Mouse (Mus musculus): ENCODE measurements at regions not wholly inside any gene's neighbourhood (a gene's known extent, or its start where the extent isn't known, plus 50 kb on each side); places are given as distances from the start of the nearest gene placed in this dataset.

- H3K36me3 ChIP-seq: no peaks in the 10 kb centered on the region
- 79% methylated on average over 2 of the region's 2 CpGs for WGBS
- H3K4me2 ChIP-seq: no peak overlapping the region
- H3K4me1 ChIP-seq (replicated peaks): no peaks in the 10 kb centered on the region
- H3K27ac ChIP-seq: no peak overlapping the region
- H3K9me3 ChIP-seq: no peaks in the 10 kb centered on the region
- no peak overlapping the region for H3K9ac ChIP-seq (replicated peaks)
- no peaks in the 10 kb centered on the region for H3K27me3 ChIP-seq
- no peak for ATAC-seq (ENCODE audit: insufficient number of reproducible peaks, insufficient read depth, low FRiP score, low TSS enrichment, low read depth)
- H3K4me3 ChIP-seq (replicated peaks): no peak overlapping the region
These were observed 239.8 kb upstream of the B3gat1 start for GRCm38 (mm10) chr9:26493740-26494139.

DNA sequence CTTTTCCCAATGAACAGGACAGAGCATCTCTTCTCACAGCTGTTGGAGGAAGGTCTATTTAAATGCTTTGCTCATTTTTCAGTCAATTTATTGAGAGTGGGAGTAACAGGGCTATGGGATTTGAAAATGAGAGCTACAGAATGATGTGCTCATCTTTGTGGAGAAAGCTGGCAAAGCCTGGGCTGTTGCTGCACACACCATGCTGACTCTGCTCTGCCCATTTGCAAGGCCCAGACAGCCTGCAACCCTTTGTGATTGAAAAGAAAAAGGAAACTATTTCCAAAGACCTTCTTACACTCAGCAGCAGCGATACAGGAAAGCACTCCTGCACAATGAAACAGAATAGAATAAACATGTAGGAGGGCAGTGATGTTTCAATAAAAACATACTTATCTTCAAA is 231.5 kb upstream of the B3gat1 start:
- Histone ChIP-seq H3K36me3 (no peaks in the 10 kb centered on the region), H3K4me1 (replicated peaks) (no peaks in the 10 kb centered on the region), H3K27ac (no peak overlapping the region), H3K9ac (replicated peaks) (no peak overlapping the region), H3K4me2 (no peak overlapping the region), H3K9me3 (no peaks in the 10 kb centered on the region), H3K27me3 (no peaks in the 10 kb centered on the region), H3K4me3 (replicated peaks) (no peak overlapping the region)
- 80% methylated on average over 1 of the region's 1 CpGs for WGBS
- no peak for ATAC-seq (ENCODE audit: insufficient number of reproducible peaks, insufficient read depth, low FRiP score, low TSS enrichment, low read depth)

GRCm38 (mm10) chr9:26505941-26506340 is 227.6 kb upstream of the B3gat1 start:
- H3K4me3 ChIP-seq (replicated peaks): no peak overlapping the region
- no peaks in the 10 kb centered on the region for H3K9me3 ChIP-seq
- H3K27me3 ChIP-seq: no peaks in the 10 kb centered on the region
- H3K9ac ChIP-seq (replicated peaks): no peak overlapping the region
- H3K27ac ChIP-seq: no peak overlapping the region
- 92% methylated on average over 2 of the region's 2 CpGs for WGBS
- no peak overlapping the region for H3K4me2 ChIP-seq
- H3K36me3 ChIP-seq: no peaks in the 10 kb centered on the region
- no peaks in the 10 kb centered on the region for H3K4me1 ChIP-seq (replicated peaks)
- ATAC-seq (ENCODE audit: insufficient number of reproducible peaks, insufficient read depth, low FRiP score, low TSS enrichment, low read depth): no peak

GRCm38 (mm10) chr9:26518651-26519050 is 214.9 kb upstream of the B3gat1 start:
- no peaks in the 10 kb centered on the region for H3K36me3 ChIP-seq
- WGBS: 70% methylated on average over 2 of the region's 2 CpGs
- no peak overlapping the region for H3K9ac ChIP-seq (replicated peaks)
- H3K4me3 ChIP-seq (replicated peaks): no peak overlapping the region
- H3K4me2 ChIP-seq: no peak overlapping the region
- no peak overlapping the region for H3K27ac ChIP-seq
- ATAC-seq (ENCODE audit: insufficient number of reproducible peaks, insufficient read depth, low FRiP score, low TSS enrichment, low read depth): no peak
- H3K4me1 ChIP-seq (replicated peaks): 0 out of 2 replicates have a peak, but pooled peaks cover 8% of the 10 kb centered on the region
- no peaks in the 10 kb centered on the region for H3K27me3 ChIP-seq
- no peaks in the 10 kb centered on the region for H3K9me3 ChIP-seq

- Histone ChIP-seq H3K9me3 (no peaks in the 10 kb centered on the region), H3K27ac (0 out of 2 replicates have a peak overlapping the region, but pooled peaks have one; percentile 37), H3K4me2 (no peak overlapping the region), H3K4me3 (replicated peaks) (no peak overlapping the region), H3K27me3 (no peaks in the 10 kb centered on the region), H3K36me3 (no peaks in the 10 kb centered on the region), H3K4me1 (replicated peaks) (0 out of 2 replicates have a peak, but pooled peaks cover 8% of the 10 kb centered on the region), H3K9ac (replicated peaks) (no peak overlapping the region)
- no peak for ATAC-seq (ENCODE audit: insufficient number of reproducible peaks, insufficient read depth, low FRiP score, low TSS enrichment, low read depth)
- 62% methylated on average over 5 of the region's 5 CpGs for WGBS
These were observed 213.7 kb upstream of the B3gat1 start for GRCm38 (mm10) chr9:26519581-26520501.

- H3K4me3 ChIP-seq (replicated peaks): no peak overlapping the region
- 53% methylated on average over 1 of the region's 1 CpGs for WGBS
- no peak for ATAC-seq (ENCODE audit: insufficient number of reproducible peaks, insufficient read depth, low FRiP score, low TSS enrichment, low read depth)
These were observed 209.4 kb upstream of the B3gat1 start for GRCm38 (mm10) chr9:26524089-26524488.

DNA sequence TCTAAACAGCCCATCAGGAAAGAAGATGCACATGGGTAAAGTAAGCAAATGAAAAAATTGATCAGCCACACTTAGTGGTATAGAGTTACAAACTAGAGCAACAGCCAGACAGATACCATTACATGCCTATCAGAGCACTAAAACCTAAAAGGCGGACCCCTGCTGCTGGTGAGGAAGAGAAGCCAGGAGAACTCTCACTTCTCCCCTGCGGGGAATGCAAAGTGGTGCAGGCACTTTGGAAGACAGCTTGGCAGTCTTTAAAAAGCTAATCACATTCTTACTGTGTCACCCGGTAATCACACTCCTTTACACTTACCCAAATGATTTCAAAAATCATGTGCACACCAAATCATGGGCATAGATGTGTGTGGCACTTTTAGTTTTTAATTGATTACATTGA is 204.8 kb upstream of the B3gat1 start:
- 11% methylated on average over 3 of the region's 3 CpGs for WGBS
- no peak for ATAC-seq (ENCODE audit: insufficient number of reproducible peaks, insufficient read depth, low FRiP score, low TSS enrichment, low read depth)
- Histone ChIP-seq H3K4me1 (replicated peaks) (no peaks in the 10 kb centered on the region), H3K4me2 (no peak overlapping the region), H3K27me3 (no peaks in the 10 kb centered on the region), H3K9me3 (no peaks in the 10 kb centered on the region), H3K9ac (replicated peaks) (no peak overlapping the region), H3K27ac (no peak overlapping the region), H3K36me3 (no peaks in the 10 kb centered on the region), H3K4me3 (replicated peaks) (no peak overlapping the region)

More at GRCm38 (mm10) chr9:26524089-26524488, 209.4 kb upstream of the B3gat1 start:
- no peak overlapping the region for H3K4me2 ChIP-seq
- H3K27me3 ChIP-seq: no peaks in the 10 kb centered on the region
- no peak overlapping the region for H3K9ac ChIP-seq (replicated peaks)
- H3K27ac ChIP-seq: no peak overlapping the region
- H3K36me3 ChIP-seq: no peaks in the 10 kb centered on the region
- 0 out of 2 replicates have a peak, but pooled peaks cover 8% of the 10 kb centered on the region for H3K4me1 ChIP-seq (replicated peaks)
- no peaks in the 10 kb centered on the region for H3K9me3 ChIP-seq

- H3K9ac ChIP-seq (replicated peaks): no peak overlapping the region
- H3K36me3 ChIP-seq: no peaks in the 10 kb centered on the region
- no peaks in the 10 kb centered on the region for H3K4me1 ChIP-seq (replicated peaks)
- H3K27ac ChIP-seq: no peak overlapping the region
- WGBS: 91% methylated on average over 2 of the region's 2 CpGs
- H3K9me3 ChIP-seq: no peaks in the 10 kb centered on the region
- no peaks in the 10 kb centered on the region for H3K27me3 ChIP-seq
- H3K4me3 ChIP-seq (replicated peaks): no peak overlapping the region
- no peak overlapping the region for H3K4me2 ChIP-seq
- ATAC-seq (ENCODE audit: insufficient number of reproducible peaks, insufficient read depth, low FRiP score, low TSS enrichment, low read depth): no peak
These were observed 194.5 kb upstream of the B3gat1 start for GRCm38 (mm10) chr9:26539042-26539441.

- WGBS: 64% methylated on average over 4 of the region's 4 CpGs
- Histone ChIP-seq H3K4me2 (no peak overlapping the region), H3K9ac (replicated peaks) (no peak overlapping the region), H3K27ac (no peak overlapping the region), H3K4me1 (replicated peaks) (no peaks in the 10 kb centered on the region), H3K36me3 (no peaks in the 10 kb centered on the region), H3K27me3 (no peaks in the 10 kb centered on the region), H3K4me3 (replicated peaks) (no peak overlapping the region), H3K9me3 (no peaks in the 10 kb centered on the region)
- no peak for ATAC-seq (ENCODE audit: insufficient number of reproducible peaks, insufficient read depth, low FRiP score, low TSS enrichment, low read depth)
These were observed 185.1 kb upstream of the B3gat1 start for GRCm38 (mm10) chr9:26548328-26548922.

DNA sequence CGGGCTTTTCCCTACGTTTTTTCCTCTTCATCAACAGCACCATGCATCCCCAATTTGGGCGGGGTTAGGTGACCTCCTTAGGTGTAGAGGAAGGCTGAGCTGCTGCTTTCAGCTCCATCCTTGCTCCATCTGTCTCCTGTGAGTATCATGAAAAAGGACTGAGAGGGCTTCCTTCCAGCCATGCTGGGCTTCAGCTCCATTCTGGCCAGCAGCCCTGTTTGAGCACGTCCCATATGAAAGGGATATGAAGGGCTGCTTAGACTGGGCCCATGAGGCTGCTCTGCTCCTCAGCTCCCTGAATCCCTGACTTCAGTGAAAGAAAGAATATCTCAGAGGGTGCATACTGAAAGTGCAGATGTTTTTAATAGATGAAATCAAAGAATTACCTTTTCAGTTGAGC is 184.4 kb upstream of the B3gat1 start:
- Histone ChIP-seq H3K4me2 (no peak overlapping the region), H3K9ac (replicated peaks) (no peak overlapping the region), H3K36me3 (no peaks in the 10 kb centered on the region), H3K4me1 (replicated peaks) (no peaks in the 10 kb centered on the region), H3K9me3 (no peaks in the 10 kb centered on the region), H3K4me3 (replicated peaks) (no peak overlapping the region), H3K27me3 (no peaks in the 10 kb centered on the region), H3K27ac (no peak overlapping the region)
- ATAC-seq (ENCODE audit: insufficient number of reproducible peaks, insufficient read depth, low FRiP score, low TSS enrichment, low read depth): no peak
- 76% methylated on average over 4 of the region's 4 CpGs for WGBS

DNA sequence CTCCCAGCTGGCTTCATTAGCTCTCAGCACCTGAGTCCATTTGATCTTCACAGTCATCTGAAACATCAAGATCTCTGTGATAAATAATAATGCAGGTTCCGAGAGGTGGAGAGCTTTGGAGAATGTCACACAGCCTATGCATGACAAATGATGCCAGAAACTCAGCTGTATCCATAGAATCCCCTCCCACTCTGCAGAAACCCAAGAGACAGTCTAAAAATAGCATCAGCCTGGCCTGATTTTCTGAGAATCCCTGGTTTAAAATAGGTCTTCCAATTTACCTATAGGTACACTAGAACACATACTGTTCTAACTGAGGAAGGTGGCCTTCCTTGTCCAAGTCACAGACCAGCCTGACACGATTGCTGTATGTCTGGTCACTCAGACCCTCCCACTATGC is 184.0 kb upstream of the B3gat1 start:
- Histone ChIP-seq H3K9ac (replicated peaks) (no peak overlapping the region), H3K4me1 (replicated peaks) (no peaks in the 10 kb centered on the region), H3K4me3 (replicated peaks) (no peak overlapping the region), H3K36me3 (no peaks in the 10 kb centered on the region), H3K9me3 (no peaks in the 10 kb centered on the region), H3K27me3 (no peaks in the 10 kb centered on the region), H3K27ac (no peak overlapping the region), H3K4me2 (no peak overlapping the region)
- no peak for ATAC-seq (ENCODE audit: insufficient number of reproducible peaks, insufficient read depth, low FRiP score, low TSS enrichment, low read depth)
- 72% methylated on average over 2 of the region's 2 CpGs for WGBS
